Mouse (Mus musculus): ENCODE data around the gene Copb2.
A peak's percentile ranks its signal among the peaks of the same experiment; 100 is the strongest.

Copb2 gene

GRCm38 (mm10) chr9:98563137-98564126 lies at the start of gene Copb2:
Gene Copb2, plus strand, starts transcription at chr9:98563721.
- peak; percentile 97 to 99 for DNase-seq (ENCODE audit: low read depth in 2 of 2, low spot score in 2 of 2)

GRCm38 (mm10) chr9:98523872-98524271 lies 39.6 kb upstream of the Copb2 start:
- DNase-seq (ENCODE audit: low read depth in 2 of 2, low spot score in 2 of 2), result no peak

DNA sequence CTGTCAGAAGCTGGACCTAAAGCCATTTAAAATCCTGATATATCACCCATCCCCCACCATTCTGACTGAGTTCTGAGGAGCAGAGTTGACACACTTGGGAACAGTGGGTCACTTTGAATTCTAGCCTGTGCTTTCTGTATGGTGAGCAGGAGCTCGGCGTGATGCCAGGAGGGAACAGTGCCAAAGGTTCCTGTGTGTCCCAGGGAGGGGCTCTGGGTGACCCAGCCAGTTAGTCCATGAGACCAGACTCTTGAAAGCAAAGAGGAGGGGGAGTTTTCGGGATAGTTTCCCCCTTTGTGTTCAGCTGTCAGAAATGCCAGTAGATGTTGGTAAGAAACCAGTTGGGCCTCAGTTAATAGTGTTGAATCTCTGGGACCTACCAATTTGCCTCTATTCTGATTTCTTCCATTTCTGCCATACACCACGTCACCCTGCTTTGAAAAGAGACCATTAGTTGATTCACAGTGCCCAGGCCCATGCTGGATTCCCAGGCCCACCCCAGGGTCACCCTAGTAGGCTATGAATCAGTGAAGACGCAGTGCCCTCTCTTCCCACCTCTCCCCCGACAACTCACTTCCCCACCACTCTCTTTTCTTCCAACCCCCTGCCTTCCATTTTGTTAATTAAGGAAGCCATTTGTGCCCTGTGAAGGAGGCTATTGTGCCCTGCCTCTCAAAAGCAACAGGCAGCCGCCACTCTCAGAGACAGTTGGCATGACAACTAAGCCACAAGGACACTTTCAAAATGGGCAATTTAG lies 38.6 kb upstream of the Copb2 start:
- no peak for DNase-seq (ENCODE audit: low read depth in 2 of 2, low spot score in 2 of 2)

DNA sequence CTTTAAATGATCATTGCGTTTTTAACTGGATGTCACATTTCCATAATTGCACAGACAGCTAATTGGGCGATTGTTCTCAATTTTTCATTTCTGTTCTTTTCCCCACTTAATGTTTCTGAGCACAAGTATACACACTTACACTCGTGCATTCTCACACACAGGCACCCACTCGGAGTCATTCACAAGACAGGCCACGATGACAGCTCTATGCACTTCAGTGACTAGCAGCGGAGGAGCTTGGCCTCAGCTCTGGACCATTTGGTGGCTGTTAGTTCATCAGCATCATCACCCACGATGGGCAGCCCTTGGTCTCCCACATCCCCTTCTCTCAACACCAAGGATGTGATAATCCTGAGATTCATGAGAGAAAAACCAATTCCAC lies 38.0 kb upstream of the Copb2 start:
- DNase-seq (ENCODE audit: low read depth in 2 of 2, low spot score in 2 of 2), result no peak

GRCm38 (mm10) chr9:98527226-98527625 lies 36.3 kb upstream of the Copb2 start:
- DNase-seq (ENCODE audit: low read depth in 2 of 2, low spot score in 2 of 2), result no peak

DNA sequence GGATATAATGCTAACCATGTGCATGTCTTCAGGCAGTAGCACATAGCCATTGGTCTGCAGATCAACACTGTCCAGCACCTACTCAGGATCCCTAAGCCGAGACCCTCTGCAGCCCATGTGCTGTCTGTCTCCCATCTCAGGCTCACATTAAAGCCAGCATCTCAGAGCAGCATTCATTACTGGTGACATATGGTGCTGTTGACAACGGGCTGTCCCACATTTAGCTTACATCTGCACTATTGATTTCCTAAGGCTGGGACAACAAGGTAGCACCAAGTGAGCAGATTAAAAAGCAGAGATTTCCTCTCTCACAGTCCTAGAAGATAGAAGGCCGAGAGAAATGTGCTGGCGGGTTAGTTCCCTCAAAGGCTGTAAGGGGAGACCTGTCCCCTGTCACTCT lies 33.7 kb upstream of the Copb2 start:
- DNase-seq (ENCODE audit: low read depth in 2 of 2, low spot score in 2 of 2), result no peak

- no peak for DNase-seq (ENCODE audit: low read depth in 2 of 2, low spot score in 2 of 2)
Observed at GRCm38 (mm10) chr9:98530999-98531398, 32.5 kb upstream of the Copb2 start.

DNA sequence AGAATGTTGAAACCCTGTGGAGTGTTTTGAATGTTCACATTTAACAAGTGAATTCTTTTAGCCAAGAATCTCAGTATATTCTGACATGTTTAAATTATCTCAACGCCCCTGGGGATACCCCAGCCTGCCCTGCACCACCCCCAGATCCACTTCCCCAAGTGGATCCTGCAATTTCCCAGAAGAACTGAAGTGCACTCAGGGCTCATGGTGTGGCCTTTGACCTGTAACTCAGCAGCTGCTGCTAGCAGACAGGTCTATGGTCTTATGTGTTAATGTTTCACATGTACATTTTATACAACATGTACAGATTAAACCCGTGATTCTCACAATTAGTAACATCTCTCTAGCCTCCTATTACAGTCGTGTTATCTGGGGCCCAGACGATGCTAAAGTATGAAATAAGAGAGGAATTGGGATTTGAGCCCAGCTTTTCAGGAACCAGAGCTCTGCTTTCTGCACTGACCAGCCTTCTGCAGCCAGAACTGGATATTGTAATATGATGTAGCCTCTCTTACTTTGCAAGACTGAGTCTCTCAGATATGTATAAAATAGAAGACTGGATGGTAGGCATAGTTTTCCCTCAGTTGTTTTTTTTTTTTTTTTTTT lies 28.7 kb upstream of the Copb2 start:
- no peak for DNase-seq (ENCODE audit: low read depth in 2 of 2, low spot score in 2 of 2)

GRCm38 (mm10) chr9:98535763-98536162 lies 27.8 kb upstream of the Copb2 start:
- no peak for DNase-seq (ENCODE audit: low read depth in 2 of 2, low spot score in 2 of 2)

- DNase-seq (ENCODE audit: low read depth in 2 of 2, low spot score in 2 of 2), result no peak
Observed at GRCm38 (mm10) chr9:98538017-98538712, 25.4 kb upstream of the Copb2 start.

DNA sequence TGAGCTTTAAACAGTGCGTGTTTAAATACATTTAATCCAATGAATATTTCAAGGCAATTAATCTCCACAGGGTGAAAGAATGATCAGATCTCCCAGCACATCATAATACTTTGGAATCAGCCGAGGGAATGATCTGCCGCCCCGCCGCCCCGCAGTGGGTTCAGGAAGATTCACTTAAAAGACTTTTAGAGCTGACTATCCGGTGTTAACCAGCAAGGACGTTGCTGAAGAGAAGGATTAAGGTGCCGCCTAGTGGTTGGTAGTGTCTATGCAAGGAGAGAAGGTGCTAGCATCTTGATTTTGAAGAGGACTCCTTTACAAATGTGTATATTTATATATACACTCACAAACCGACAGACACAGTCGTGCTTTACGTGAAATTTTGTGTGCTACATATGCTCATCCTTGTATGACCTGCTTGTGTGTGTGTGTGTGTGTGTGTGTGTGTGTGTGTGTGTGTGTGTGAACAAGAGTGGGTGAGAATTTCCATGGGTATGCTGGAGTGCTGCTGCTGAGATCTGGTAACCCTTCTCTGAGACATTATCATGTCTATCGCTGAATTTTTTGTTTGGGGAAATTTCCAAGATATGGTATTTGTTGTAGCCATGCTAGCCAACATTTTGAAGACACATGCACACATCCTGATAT lies 24.7 kb upstream of the Copb2 start:
- DNase-seq (ENCODE audit: low read depth in 2 of 2, low spot score in 2 of 2), result peak; percentile 5 to 14

DNA sequence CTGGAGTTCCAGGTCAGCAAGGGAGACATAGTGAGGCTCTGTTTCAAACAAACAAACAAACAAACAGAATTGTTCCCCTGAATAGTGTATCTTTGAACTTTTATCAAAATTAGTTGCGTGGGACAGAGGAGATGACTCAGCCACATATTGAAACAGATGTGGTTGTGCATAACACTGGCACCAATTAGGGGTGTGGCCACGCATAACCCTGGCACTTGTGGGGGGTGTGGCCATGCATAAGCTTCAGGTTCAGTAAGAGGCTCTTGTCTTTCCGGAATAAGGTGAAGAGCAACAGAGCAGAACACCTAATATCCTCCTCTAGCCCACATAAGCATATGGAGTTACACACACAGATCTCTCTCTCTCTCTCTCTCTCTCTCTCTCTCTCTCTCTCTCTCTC lies 19.5 kb upstream of the Copb2 start:
- no peak for DNase-seq (ENCODE audit: low read depth in 2 of 2, low spot score in 2 of 2)

DNA sequence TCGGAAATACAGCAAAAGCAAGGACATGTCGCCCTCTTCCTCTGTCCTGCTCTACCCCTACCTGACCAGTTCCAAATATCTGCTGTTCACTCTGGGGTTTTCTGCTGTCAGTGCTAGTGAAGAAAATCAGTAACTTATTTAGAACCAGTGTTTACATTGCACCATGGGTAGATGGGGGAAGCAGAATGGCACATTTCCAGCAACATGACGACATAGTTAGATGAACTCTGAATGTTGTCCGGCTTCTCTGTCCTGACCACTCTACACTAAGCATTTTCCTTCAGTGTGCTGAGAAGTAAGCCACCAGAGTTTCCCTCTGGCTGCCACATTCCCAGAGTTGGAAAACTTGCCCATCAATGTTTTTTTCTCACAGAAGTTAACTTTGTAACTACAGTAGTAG lies 20.3 kb downstream of the Copb2 start:
- DNase-seq (ENCODE audit: low read depth in 2 of 2, low spot score in 2 of 2), result no peak

- no peak for DNase-seq (ENCODE audit: low read depth in 2 of 2, low spot score in 2 of 2)
Observed at GRCm38 (mm10) chr9:98600094-98600493, 36.6 kb downstream of the Copb2 start.

DNA sequence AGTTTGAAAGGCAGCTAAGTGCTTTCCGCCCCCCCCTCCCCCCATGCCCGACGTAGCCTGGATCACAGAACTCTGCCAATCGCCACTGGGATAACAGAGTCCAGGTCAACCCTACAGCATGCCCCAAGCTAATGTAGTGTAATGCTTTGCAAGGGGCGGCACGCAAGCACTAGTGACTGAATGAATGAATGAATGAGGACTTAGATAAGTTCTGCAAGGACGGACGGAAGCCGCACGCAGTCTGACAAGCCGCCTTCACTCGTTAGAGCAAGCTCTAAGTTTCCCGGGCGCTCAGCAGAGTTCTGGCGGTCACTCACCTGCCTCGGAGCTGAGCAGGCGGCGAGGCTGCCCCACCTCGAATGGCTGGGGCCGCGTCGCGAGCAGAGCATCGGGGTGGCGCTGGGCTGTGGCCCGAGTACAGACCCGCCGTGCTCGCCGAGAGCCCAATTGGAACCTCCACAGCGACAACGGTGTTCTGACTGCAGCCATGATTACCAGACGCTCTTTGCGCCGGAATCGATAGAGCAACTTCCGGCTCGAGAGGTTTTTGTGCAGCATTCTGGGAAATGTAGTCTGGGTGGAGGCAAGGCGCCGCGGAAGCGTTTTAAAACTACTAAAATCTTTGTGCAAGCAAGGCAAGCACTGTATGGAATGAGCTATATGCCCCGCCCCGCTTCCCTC lies 37.8 kb downstream of the Copb2 start, which contains the start of gene Mrps22:
Mrps22 (minus strand) TSS at position 505 of the 681 bp plus-strand sequence.
- peak; percentile 69 to 77 for DNase-seq (ENCODE audit: low read depth in 2 of 2, low spot score in 2 of 2)

GRCm38 (mm10) chr9:98601837-98602359 lies 38.4 kb downstream of the Copb2 start:
- no peak for DNase-seq (ENCODE audit: low read depth in 2 of 2, low spot score in 2 of 2)

GRCm38 (mm10) chr9:98604896-98605295 lies 41.4 kb downstream of the Copb2 start:
- no peak for DNase-seq (ENCODE audit: low read depth in 2 of 2, low spot score in 2 of 2)

DNA sequence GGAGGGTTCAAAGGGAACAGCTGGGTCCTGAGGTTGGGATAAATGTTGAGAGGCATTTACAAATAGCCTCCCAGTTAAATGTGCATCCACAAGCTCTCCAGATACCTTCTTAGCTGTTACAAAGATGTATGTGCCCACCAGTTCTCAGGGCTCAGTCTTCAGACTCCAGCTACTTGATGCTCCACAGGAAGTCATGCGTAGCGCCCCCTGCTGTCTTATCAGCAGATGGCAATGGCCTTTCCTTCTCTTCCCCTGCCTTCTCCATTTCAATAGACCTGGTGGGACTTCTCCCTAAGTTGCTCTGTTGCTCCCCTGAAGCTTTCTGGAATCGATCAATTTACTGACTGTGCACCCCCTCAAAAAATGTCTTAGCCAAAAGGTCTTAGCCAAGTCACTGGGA lies 65.0 kb downstream of the Copb2 start:
- DNase-seq (ENCODE audit: low read depth in 2 of 2, low spot score in 2 of 2), result no peak

GRCm38 (mm10) chr9:98633287-98634162 lies 70.0 kb downstream of the Copb2 start:
- DNase-seq (ENCODE audit: low read depth in 2 of 2, low spot score in 2 of 2), result no peak

Measured in CD8-positive naive resting alpha-beta T cell, adult 2 months (primary cell).